Mouse (Mus musculus): ENCODE measurements at regions not wholly inside any gene's neighbourhood (a gene's known extent, or its start where the extent isn't known, plus 50 kb on each side); places are given as distances from the start of the nearest gene placed in this dataset.

- no peak for DNase-seq (ENCODE audit: low read depth, low spot score)
Observed at GRCm38 (mm10) chr6:140934286-140934685, 205.2 kb downstream of the Gm11077 start.

- DNase-seq (ENCODE audit: low read depth, low spot score) = no peak
Observed at GRCm38 (mm10) chr6:140938025-140938424, 208.9 kb downstream of the Gm11077 start.

- no peak for DNase-seq (ENCODE audit: low read depth, low spot score)
Observed at GRCm38 (mm10) chr6:140946720-140947119, 217.6 kb downstream of the Gm11077 start.

- DNase-seq (ENCODE audit: low read depth, low spot score) = no peak
Observed at GRCm38 (mm10) chr6:140950483-140950882, 221.4 kb downstream of the Gm11077 start.

GRCm38 (mm10) chr6:140953256-140953655 is 224.2 kb downstream of the Gm11077 start:
- no peak for DNase-seq (ENCODE audit: low read depth, low spot score)

- DNase-seq (ENCODE audit: low read depth, low spot score) = no peak
Observed at GRCm38 (mm10) chr6:140953721-140954120, 224.6 kb downstream of the Gm11077 start.

- no peak for DNase-seq (ENCODE audit: low read depth, low spot score)
Observed at GRCm38 (mm10) chr6:140955751-140956521, 226.9 kb downstream of the Gm11077 start.

GRCm38 (mm10) chr6:140956522-140956863 is 227.4 kb downstream of the Gm11077 start:
- DNase-seq (ENCODE audit: low read depth, low spot score) = no peak

- DNase-seq (ENCODE audit: low read depth, low spot score) = no peak
Observed at GRCm38 (mm10) chr6:140961987-140962386, 232.9 kb downstream of the Gm11077 start.

GRCm38 (mm10) chr6:140962563-140962962 is 233.5 kb downstream of the Gm11077 start:
- no peak for DNase-seq (ENCODE audit: low read depth, low spot score)

GRCm38 (mm10) chr6:140973732-140974131 is 244.6 kb downstream of the Gm11077 start:
- DNase-seq (ENCODE audit: low read depth, low spot score) = no peak

GRCm38 (mm10) chr6:140976989-140977388 is 247.9 kb downstream of the Gm11077 start:
- DNase-seq (ENCODE audit: low read depth, low spot score) = no peak

GRCm38 (mm10) chr6:140983610-140984009 is 254.5 kb downstream of the Gm11077 start:
- DNase-seq (ENCODE audit: low read depth, low spot score) = no peak

- DNase-seq (ENCODE audit: low read depth, low spot score) = no peak
Observed at GRCm38 (mm10) chr6:140984249-140984648, 255.2 kb downstream of the Gm11077 start.

- DNase-seq (ENCODE audit: low read depth, low spot score) = no peak
Observed at GRCm38 (mm10) chr6:140993643-140994580, 255.2 kb upstream of the Pde3a start.

GRCm38 (mm10) chr6:140995340-140996135 is 253.5 kb upstream of the Pde3a start:
- DNase-seq (ENCODE audit: low read depth, low spot score) = no peak

GRCm38 (mm10) chr6:140998069-140998468 is 251.0 kb upstream of the Pde3a start:
- no peak for DNase-seq (ENCODE audit: low read depth, low spot score)

GRCm38 (mm10) chr6:141000552-141000951 is 248.5 kb upstream of the Pde3a start:
- DNase-seq (ENCODE audit: low read depth, low spot score) = no peak

GRCm38 (mm10) chr6:141001306-141001705 is 247.8 kb upstream of the Pde3a start:
- no peak for DNase-seq (ENCODE audit: low read depth, low spot score)

- DNase-seq (ENCODE audit: low read depth, low spot score) = no peak
Observed at GRCm38 (mm10) chr6:141015055-141015681, 233.9 kb upstream of the Pde3a start.

GRCm38 (mm10) chr6:141023501-141023900 is 225.6 kb upstream of the Pde3a start:
- DNase-seq (ENCODE audit: low read depth, low spot score) = no peak
